Mouse (Mus musculus): ENCODE results near the gene Ccnd3. TPM values are rescaled to one million over a fixed set of nuclear protein-coding genes. Genes with fewer than 3 reads are reported as not detected.

Gene Ccnd3
- polyA plus RNA-seq, 1 experiment from 2014 or later = 76.5 TPM

DNA sequence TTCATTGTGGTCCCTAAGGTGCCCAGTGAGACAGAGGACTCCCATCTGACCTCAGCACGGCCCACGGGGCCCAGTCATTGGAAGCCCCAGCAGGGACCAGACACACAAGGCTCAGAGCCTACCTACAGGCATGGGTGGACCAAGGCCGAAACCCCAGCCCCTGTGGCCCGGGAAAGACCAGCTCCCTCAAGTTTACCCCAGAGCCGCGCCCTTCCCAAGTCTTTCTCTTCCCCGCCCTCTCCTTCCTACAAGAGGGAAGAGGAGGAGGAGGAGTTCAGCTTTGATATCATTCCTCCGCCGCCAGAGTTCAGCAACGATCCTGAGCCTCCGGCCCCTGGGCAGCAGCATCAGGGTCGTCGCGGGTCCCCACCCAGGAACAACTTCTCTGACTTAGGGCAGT lies 36.8 kb upstream of the Ccnd3 start:
- H3K4me2 ChIP-seq = peak overlapping the region; percentile 34
- no peak overlapping the region for H3K27ac ChIP-seq (replicated peaks)
- ATAC-seq (ENCODE audit: low FRiP score) = no peak
- no peaks in the 10 kb centered on the region for H3K36me3 ChIP-seq
- H3K4me1 ChIP-seq = peaks cover 8% of the 10 kb centered on the region
- H3K9ac ChIP-seq (replicated peaks) = no peak overlapping the region; the same call in 1 of the 2 replicates
- peaks cover 41% of the 10 kb centered on the region for H3K27me3 ChIP-seq (replicated peaks)
- H3K9me3 ChIP-seq (replicated peaks) = no peaks in the 10 kb centered on the region
- WGBS = 16% methylated on average over 14 of the region's 14 CpGs
- peak overlapping the region; percentile 12; the same call in 1 of the 2 replicates for H3K4me3 ChIP-seq (replicated peaks)

DNA sequence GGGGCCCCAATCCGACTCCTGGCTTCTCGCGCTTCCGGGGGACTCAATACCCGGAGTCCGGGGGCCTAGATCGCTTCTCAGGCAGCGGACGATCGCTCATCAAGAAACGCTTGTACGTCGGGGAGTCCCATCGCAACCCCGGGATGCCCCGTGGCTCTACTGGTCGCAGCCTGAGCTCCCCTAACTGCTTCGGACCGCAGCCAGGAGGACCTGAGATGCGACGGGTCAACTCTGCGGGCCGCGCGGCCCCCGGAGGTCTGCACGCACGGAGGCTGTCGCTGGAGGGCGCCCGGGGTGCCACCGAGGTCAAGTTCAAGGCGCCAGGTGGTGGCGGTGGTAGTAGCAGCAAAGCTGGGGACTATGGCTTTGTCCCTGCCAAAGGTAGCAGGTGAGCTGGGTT lies 36.4 kb upstream of the Ccnd3 start:
- H3K4me2 ChIP-seq = peak overlapping the region; percentile 34
- peaks cover 41% of the 10 kb centered on the region for H3K27me3 ChIP-seq (replicated peaks)
- H3K4me1 ChIP-seq = peaks cover 8% of the 10 kb centered on the region
- peak overlapping the region; percentile 12; the same call in 1 of the 2 replicates for H3K4me3 ChIP-seq (replicated peaks)
- H3K27ac ChIP-seq (replicated peaks) = no peak overlapping the region
- H3K9ac ChIP-seq (replicated peaks) = no peak overlapping the region; the same call in 1 of the 2 replicates
- H3K9me3 ChIP-seq (replicated peaks) = no peaks in the 10 kb centered on the region
- ATAC-seq (ENCODE audit: low FRiP score) = no peak
- no peaks in the 10 kb centered on the region for H3K36me3 ChIP-seq
- WGBS = 8% methylated on average over 34 of the region's 34 CpGs

GRCm38 (mm10) chr17:47469642-47470041 lies 35.2 kb upstream of the Ccnd3 start:
- peaks cover 39% of the 10 kb centered on the region for H3K27me3 ChIP-seq (replicated peaks)

DNA sequence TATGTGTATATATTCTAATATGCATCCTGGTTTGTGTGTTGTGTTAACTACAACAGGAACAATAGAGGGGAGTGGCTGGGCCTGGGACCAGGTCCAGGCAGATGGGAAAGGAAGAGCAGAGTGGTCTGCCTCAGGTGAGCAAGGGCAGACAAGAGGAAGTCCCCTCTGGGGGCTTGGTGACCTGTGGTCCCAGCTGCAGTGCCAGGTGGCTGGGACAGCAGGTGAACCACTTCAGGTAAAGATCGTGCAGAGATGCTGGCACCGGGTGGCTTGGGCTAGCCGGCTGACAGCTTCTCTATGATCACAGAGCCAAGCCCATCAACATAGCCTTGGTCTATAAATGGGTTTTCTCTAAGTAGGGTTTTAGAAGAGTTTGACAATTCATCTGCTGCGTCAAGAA lies 34.7 kb upstream of the Ccnd3 start:
- Histone ChIP-seq H3K9ac (replicated peaks) (no peak overlapping the region), H3K27me3 (replicated peaks) (peaks cover 34% of the 10 kb centered on the region), H3K27ac (replicated peaks) (no peak overlapping the region), H3K9me3 (replicated peaks) (no peaks in the 10 kb centered on the region), H3K4me2 (no peak overlapping the region), H3K4me3 (replicated peaks) (no peak overlapping the region), H3K4me1 (peaks cover 8% of the 10 kb centered on the region), H3K36me3 (no peaks in the 10 kb centered on the region)
- no peak for ATAC-seq (ENCODE audit: low FRiP score)
- WGBS = 82% methylated on average over 4 of the region's 4 CpGs

More at GRCm38 (mm10) chr17:47469642-47470041, 35.2 kb upstream of the Ccnd3 start:
- H3K9ac ChIP-seq (replicated peaks) = no peak overlapping the region
- no peak for ATAC-seq (ENCODE audit: low FRiP score)
- no peak overlapping the region for H3K27ac ChIP-seq (replicated peaks)
- 74% methylated on average over 4 of the region's 4 CpGs for WGBS
- peaks cover 8% of the 10 kb centered on the region for H3K4me1 ChIP-seq
- H3K9me3 ChIP-seq (replicated peaks) = no peaks in the 10 kb centered on the region
- H3K4me2 ChIP-seq = no peak overlapping the region
- H3K4me3 ChIP-seq (replicated peaks) = no peak overlapping the region
- no peaks in the 10 kb centered on the region for H3K36me3 ChIP-seq

DNA sequence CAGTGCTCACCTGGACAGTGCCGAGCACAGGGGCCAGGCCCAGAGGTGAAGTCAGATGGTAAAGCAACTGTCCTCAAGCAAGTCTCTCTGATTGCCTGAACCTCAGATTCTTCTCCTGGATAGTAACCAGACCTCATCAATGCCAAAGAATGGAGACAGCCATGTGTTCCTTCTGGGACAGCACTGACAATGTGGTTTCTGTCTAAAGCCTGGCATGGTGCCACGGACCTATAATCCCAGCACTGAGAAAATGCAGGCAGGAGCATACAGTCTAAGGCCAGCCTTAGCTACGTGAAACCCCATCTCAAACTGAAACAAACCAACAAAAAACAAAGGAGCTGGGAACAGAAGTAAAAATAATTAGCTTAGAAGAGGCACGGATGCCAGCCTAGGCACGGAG lies 34.2 kb upstream of the Ccnd3 start:
- H3K27me3 ChIP-seq (replicated peaks) = peaks cover 31% of the 10 kb centered on the region
- H3K9me3 ChIP-seq (replicated peaks) = no peaks in the 10 kb centered on the region
- no peak for ATAC-seq (ENCODE audit: low FRiP score)
- H3K4me3 ChIP-seq (replicated peaks) = no peak overlapping the region
- H3K27ac ChIP-seq (replicated peaks) = no peak overlapping the region
- H3K4me2 ChIP-seq = no peak overlapping the region
- H3K9ac ChIP-seq (replicated peaks) = no peak overlapping the region
- H3K36me3 ChIP-seq = no peaks in the 10 kb centered on the region
- WGBS = 53% methylated on average over 5 of the region's 5 CpGs
- H3K4me1 ChIP-seq = peaks cover 8% of the 10 kb centered on the region

GRCm38 (mm10) chr17:47472435-47473350 lies 32.2 kb upstream of the Ccnd3 start:
- Histone ChIP-seq H3K36me3 (no peaks in the 10 kb centered on the region), H3K9me3 (replicated peaks) (no peaks in the 10 kb centered on the region), H3K9ac (replicated peaks) (no peak overlapping the region), H3K4me1 (peaks cover 8% of the 10 kb centered on the region), H3K27ac (replicated peaks) (no peak overlapping the region), H3K27me3 (replicated peaks) (peaks cover 18% of the 10 kb centered on the region), H3K4me2 (no peak overlapping the region), H3K4me3 (replicated peaks) (no peak overlapping the region)
- ATAC-seq (ENCODE audit: low FRiP score) = no peak
- WGBS = 51% methylated on average over 15 of the region's 15 CpGs

- H3K9ac ChIP-seq (replicated peaks) = no peak overlapping the region
Measured at GRCm38 (mm10) chr17:47473434-47473974, 31.3 kb upstream of the Ccnd3 start.

GRCm38 (mm10) chr17:47474250-47474649 lies 30.6 kb upstream of the Ccnd3 start:
- Histone ChIP-seq H3K27me3 (replicated peaks) (peaks cover 2% of the 10 kb centered on the region), H3K36me3 (no peaks in the 10 kb centered on the region), H3K4me3 (replicated peaks) (no peak overlapping the region), H3K4me1 (0 out of 2 replicates have a peak, but pooled peaks cover 3% of the 10 kb centered on the region), H3K9me3 (replicated peaks) (no peaks in the 10 kb centered on the region), H3K27ac (replicated peaks) (no peak overlapping the region), H3K4me2 (no peak overlapping the region), H3K9ac (replicated peaks) (no peak overlapping the region)
- 87% methylated on average over 4 of the region's 4 CpGs for WGBS
- ATAC-seq (ENCODE audit: low FRiP score) = no peak

More at GRCm38 (mm10) chr17:47473434-47473974, 31.3 kb upstream of the Ccnd3 start:
- H3K27ac ChIP-seq (replicated peaks) = no peak overlapping the region
- no peak for ATAC-seq (ENCODE audit: low FRiP score)
- H3K4me1 ChIP-seq = peaks cover 5% of the 10 kb centered on the region
- H3K27me3 ChIP-seq (replicated peaks) = peaks cover 10% of the 10 kb centered on the region
- 14% methylated on average over 8 of the region's 8 CpGs for WGBS
- H3K4me2 ChIP-seq = no peak overlapping the region
- H3K4me3 ChIP-seq (replicated peaks) = no peak overlapping the region
- H3K36me3 ChIP-seq = no peaks in the 10 kb centered on the region
- H3K9me3 ChIP-seq (replicated peaks) = no peaks in the 10 kb centered on the region

DNA sequence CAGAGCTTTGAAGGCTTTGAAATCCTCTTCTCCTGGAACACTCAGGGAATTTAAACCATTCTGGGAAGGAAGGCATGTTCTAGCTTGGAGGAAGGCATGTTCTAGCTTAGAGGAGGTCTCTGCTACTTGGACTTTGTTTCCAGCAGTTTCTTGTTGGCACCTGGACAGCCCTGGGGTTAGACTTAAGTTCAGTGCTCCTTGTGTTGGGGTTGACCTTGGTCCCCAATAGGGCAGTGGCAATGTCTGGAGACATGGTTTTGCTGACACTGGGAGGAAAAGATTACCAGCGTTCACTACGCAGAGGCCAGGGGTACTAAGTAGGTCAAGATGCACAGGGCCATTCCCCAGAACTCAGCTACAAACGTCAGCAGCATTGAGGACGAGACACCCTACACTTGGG lies 29.7 kb upstream of the Ccnd3 start:
- no peak for ATAC-seq (ENCODE audit: low FRiP score)
- 89% methylated on average over 4 of the region's 4 CpGs for WGBS

DNA sequence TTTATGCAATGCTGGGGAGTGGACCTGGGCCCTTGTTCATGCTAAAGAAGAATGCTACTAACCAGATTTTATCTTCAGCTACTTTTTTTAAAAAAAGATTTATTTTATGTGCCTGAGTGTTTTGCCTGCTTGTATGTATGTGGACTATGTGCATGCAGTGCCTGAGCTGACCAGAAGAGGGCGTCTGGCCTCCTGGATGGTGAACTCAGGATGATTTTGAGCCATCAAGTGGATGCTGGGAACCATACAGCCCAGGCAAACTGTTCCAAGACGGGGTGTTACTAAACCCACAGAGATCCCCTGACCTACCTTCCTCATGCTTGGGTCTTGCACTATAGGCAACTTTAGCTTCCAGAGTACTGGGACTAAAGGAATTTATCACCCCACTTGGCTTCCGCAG lies 29.1 kb upstream of the Ccnd3 start:
- WGBS = 65% methylated on average over 3 of the region's 3 CpGs

More for the DNA sequence above, 29.7 kb upstream of the Ccnd3 start:
- H3K36me3 ChIP-seq = no peaks in the 10 kb centered on the region
- no peak overlapping the region for H3K9ac ChIP-seq (replicated peaks)
- H3K9me3 ChIP-seq (replicated peaks) = no peaks in the 10 kb centered on the region
- H3K4me3 ChIP-seq (replicated peaks) = no peak overlapping the region
- no peak overlapping the region for H3K4me2 ChIP-seq
- 0 out of 2 replicates have a peak, but pooled peaks cover 3% of the 10 kb centered on the region for H3K4me1 ChIP-seq
- no peak overlapping the region for H3K27ac ChIP-seq (replicated peaks)
- H3K27me3 ChIP-seq (replicated peaks) = no peaks in the 10 kb centered on the region; the same call in 1 of the 2 replicates

DNA sequence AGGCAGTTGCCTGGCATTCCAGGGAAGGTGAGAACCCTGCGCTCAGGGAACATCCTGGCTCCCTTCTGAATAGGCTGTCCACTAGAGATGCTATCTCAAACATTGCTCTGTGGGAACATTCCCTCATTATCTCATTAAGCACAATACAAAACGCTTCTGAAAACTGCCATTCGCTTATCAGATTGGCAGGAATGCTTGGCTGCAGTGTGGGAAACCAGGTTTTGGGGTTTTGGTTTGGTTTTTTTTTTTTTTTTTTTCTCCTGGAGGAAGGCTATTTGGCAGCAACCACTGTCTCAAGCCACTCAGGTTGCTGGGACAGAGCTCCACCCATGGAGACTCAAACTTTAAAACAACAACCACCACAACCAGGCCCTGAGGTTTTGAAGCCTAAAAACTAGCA lies 25.0 kb upstream of the Ccnd3 start:
- Histone ChIP-seq H3K36me3 (no peaks in the 10 kb centered on the region), H3K9me3 (replicated peaks) (no peaks in the 10 kb centered on the region), H3K9ac (replicated peaks) (no peak overlapping the region), H3K27me3 (replicated peaks) (no peaks in the 10 kb centered on the region), H3K4me1 (peaks cover 11% of the 10 kb centered on the region; the same call in 1 of the 2 replicates), H3K27ac (replicated peaks) (no peak overlapping the region), H3K4me2 (no peak overlapping the region), H3K4me3 (replicated peaks) (no peak overlapping the region)
- 69% methylated on average over 3 of the region's 3 CpGs for WGBS
- no peak for ATAC-seq (ENCODE audit: low FRiP score)

More for the DNA sequence above, 29.1 kb upstream of the Ccnd3 start:
- no peaks in the 10 kb centered on the region for H3K9me3 ChIP-seq (replicated peaks)
- no peak overlapping the region for H3K4me3 ChIP-seq (replicated peaks)
- no peak overlapping the region for H3K27ac ChIP-seq (replicated peaks)
- no peaks in the 10 kb centered on the region for H3K36me3 ChIP-seq
- 0 out of 2 replicates have a peak, but pooled peaks cover under 1% of the 10 kb centered on the region for H3K4me1 ChIP-seq
- H3K9ac ChIP-seq (replicated peaks) = no peak overlapping the region
- no peak overlapping the region for H3K4me2 ChIP-seq
- no peaks in the 10 kb centered on the region for H3K27me3 ChIP-seq (replicated peaks)
- ATAC-seq (ENCODE audit: low FRiP score) = no peak

- no peak overlapping the region for H3K4me3 ChIP-seq (replicated peaks)
- 50% methylated on average over 2 of the region's 2 CpGs for WGBS
- H3K27ac ChIP-seq (replicated peaks) = no peak overlapping the region
Measured at GRCm38 (mm10) chr17:47482401-47482800, 22.4 kb upstream of the Ccnd3 start.

More at GRCm38 (mm10) chr17:47482401-47482800, 22.4 kb upstream of the Ccnd3 start:
- Histone ChIP-seq H3K9me3 (replicated peaks) (no peaks in the 10 kb centered on the region), H3K36me3 (no peaks in the 10 kb centered on the region), H3K4me1 (peaks cover 20% of the 10 kb centered on the region; the same call in 1 of the 2 replicates), H3K4me2 (no peak overlapping the region), H3K9ac (replicated peaks) (no peak overlapping the region), H3K27me3 (replicated peaks) (no peaks in the 10 kb centered on the region)
- ATAC-seq (ENCODE audit: low FRiP score) = no peak

All from neural tube, embryonic 15.5 days (tissue).